Mouse (Mus musculus): ENCODE data around the gene Tspan4. TPM values are rescaled to one million over a fixed set of nuclear protein-coding genes. Genes with fewer than 3 reads are reported as not detected.

Gene Tspan4
- polyA plus RNA-seq, 2 experiments = 32.1 to 43.0 TPM

- peak overlapping the region; percentile 65 to 88 for H3K4me3 ChIP-seq (ENCODE audit: insufficient read depth in 1 of 2, low read depth in 2 of 2, low read length in 2 of 2)
- no peak for ATAC-seq (ENCODE audit: insufficient read depth)
- no peak for DNase-seq (ENCODE audit: low read depth in 3 of 3, low spot score in 3 of 3)
- peak overlapping the region; percentile 95 for H3K4me2 ChIP-seq (ENCODE audit: low read depth)
- WGBS (ENCODE audit: insufficient replicate concordance) = 5% methylated on average over 5 of the region's 5 CpGs
- no peaks in the 10 kb centered on the region for H3K9me3 ChIP-seq (ENCODE audit: control insufficient read depth, low read length)
- peaks cover 32 to 41% of the 10 kb centered on the region in 2 experiments for H3K4me1 ChIP-seq (replicated peaks; ENCODE audit: control insufficient read depth in 2 of 2, insufficient read depth in 2 of 2, low read length in 1 of 2)
- no peaks in the 10 kb centered on the region for H3K27me3 ChIP-seq (ENCODE audit: control insufficient read depth, insufficient read depth, low read length)
- H3K9ac ChIP-seq (replicated peaks) = peak overlapping the region; percentile 82
- H3K27ac ChIP-seq = no peak overlapping the region; the same call in 1 of the 2 replicates
- TF ChIP-seq CTCF (IDR thresholded peaks at IDR 0.05; ENCODE audit: low read depth) (no peak), EP300 (IDR thresholded peaks at IDR 0.05; ENCODE audit: low read depth) (no peak)
- H3K36me3 ChIP-seq (replicated peaks; ENCODE audit: control insufficient read depth, insufficient read depth, low read depth) = peaks cover 9% of the 10 kb centered on the region
These were observed 880 bp upstream of the Tspan4 start for GRCm38 (mm10) chr7:141474160-141474559.

GRCm38 (mm10) chr7:141475805-141476158 lies 742 bp downstream of the Tspan4 start:
- peak overlapping the region; percentile 65 to 88 for H3K4me3 ChIP-seq (ENCODE audit: insufficient read depth in 1 of 2, low read depth in 2 of 2, low read length in 2 of 2)
- H3K27ac ChIP-seq = peak overlapping the region; percentile 55
- H3K9me3 ChIP-seq (ENCODE audit: control insufficient read depth, low read length) = no peaks in the 10 kb centered on the region
- H3K4me1 ChIP-seq (replicated peaks; ENCODE audit: control insufficient read depth in 2 of 2, insufficient read depth in 2 of 2, low read length in 1 of 2) = peaks cover 32 to 38% of the 10 kb centered on the region in 2 experiments
- H3K4me2 ChIP-seq (ENCODE audit: low read depth) = peak overlapping the region; percentile 95
- peak overlapping the region; percentile 82 for H3K9ac ChIP-seq (replicated peaks)
- ATAC-seq (ENCODE audit: insufficient read depth) = no peak
- H3K27me3 ChIP-seq (ENCODE audit: control insufficient read depth, insufficient read depth, low read length) = no peaks in the 10 kb centered on the region
- H3K36me3 ChIP-seq (replicated peaks; ENCODE audit: control insufficient read depth, insufficient read depth, low read depth) = peaks cover 9% of the 10 kb centered on the region
- no peak for DNase-seq (ENCODE audit: low read depth in 3 of 3, low spot score in 3 of 3)
- under 1% methylated on average over 12 of the region's 12 CpGs for WGBS (ENCODE audit: insufficient replicate concordance)
- TF ChIP-seq EP300 (IDR thresholded peaks at IDR 0.05; ENCODE audit: low read depth) (no peak), CTCF (IDR thresholded peaks at IDR 0.05; ENCODE audit: low read depth) (no peak)

- H3K4me1 ChIP-seq (replicated peaks; ENCODE audit: control insufficient read depth in 2 of 2, insufficient read depth in 2 of 2, low read length in 1 of 2) = peaks cover 36 to 43% of the 10 kb centered on the region in 2 experiments
- under 1% methylated on average over 17 of the region's 17 CpGs for WGBS (ENCODE audit: insufficient replicate concordance)
- TF ChIP-seq EP300 (IDR thresholded peaks at IDR 0.05; ENCODE audit: low read depth) (peak; percentile 30; the same call in 1 of the 2 replicates), CTCF (IDR thresholded peaks at IDR 0.05; ENCODE audit: low read depth) (peak; percentile 53)
These were observed 1.4 kb downstream of the Tspan4 start for GRCm38 (mm10) chr7:141476226-141476980.

GRCm38 (mm10) chr7:141476981-141477370 lies 1.9 kb downstream of the Tspan4 start:
- Histone ChIP-seq H3K9ac (replicated peaks) (peak overlapping the region; percentile 5; the same call in 1 of the 2 replicates), H3K27me3 (ENCODE audit: control insufficient read depth, insufficient read depth, low read length) (peaks cover 10% of the 10 kb centered on the region), H3K9me3 (ENCODE audit: control insufficient read depth, low read length) (no peaks in the 10 kb centered on the region), H3K4me1 (replicated peaks; ENCODE audit: control insufficient read depth in 2 of 2, insufficient read depth in 2 of 2, low read length in 1 of 2) (peaks cover 36 to 43% of the 10 kb centered on the region in 2 experiments), H3K4me2 (ENCODE audit: low read depth) (peak overlapping the region; percentile 95), H3K27ac (peak overlapping the region; percentile 46), H3K36me3 (replicated peaks; ENCODE audit: control insufficient read depth, insufficient read depth, low read depth) (peaks cover 9% of the 10 kb centered on the region), H3K4me3 (ENCODE audit: insufficient read depth in 1 of 2, low read depth in 2 of 2, low read length in 2 of 2) (peak overlapping the region; percentile 65 to 88)
- WGBS (ENCODE audit: insufficient replicate concordance) = 4% methylated on average over 7 of the region's 7 CpGs
- peak; percentile 9; the same call in 1 of the 2 replicates for ATAC-seq (ENCODE audit: insufficient read depth)
- TF ChIP-seq CTCF (IDR thresholded peaks at IDR 0.05; ENCODE audit: low read depth) (peak; percentile 48), EP300 (IDR thresholded peaks at IDR 0.05; ENCODE audit: low read depth) (no peak)
- DNase-seq (ENCODE audit: low read depth in 3 of 3, low spot score in 3 of 3) = no peak

More at GRCm38 (mm10) chr7:141476226-141476980, 1.4 kb downstream of the Tspan4 start:
- Histone ChIP-seq H3K9ac (replicated peaks) (peak overlapping the region; percentile 82), H3K27me3 (ENCODE audit: control insufficient read depth, insufficient read depth, low read length) (peaks cover 5% of the 10 kb centered on the region), H3K9me3 (ENCODE audit: control insufficient read depth, low read length) (no peaks in the 10 kb centered on the region), H3K4me3 (ENCODE audit: insufficient read depth in 1 of 2, low read depth in 2 of 2, low read length in 2 of 2) (peak overlapping the region; percentile 65 to 88), H3K27ac (peak overlapping the region; percentile 60), H3K4me2 (ENCODE audit: low read depth) (peak overlapping the region; percentile 95), H3K36me3 (replicated peaks; ENCODE audit: control insufficient read depth, insufficient read depth, low read depth) (peaks cover 9% of the 10 kb centered on the region)
- peak; percentile 32 for ATAC-seq (ENCODE audit: insufficient read depth)
- peak in 1 of 3 experiments; percentile 45 for DNase-seq (ENCODE audit: low read depth in 3 of 3, low spot score in 3 of 3)

- no peak overlapping the region for H3K9ac ChIP-seq (replicated peaks)
- ATAC-seq (ENCODE audit: insufficient read depth) = no peak
- H3K4me2 ChIP-seq (ENCODE audit: low read depth) = peak overlapping the region; percentile 95
- no peak for DNase-seq (ENCODE audit: low read depth in 3 of 3, low spot score in 3 of 3)
- peak overlapping the region; percentile 46 for H3K27ac ChIP-seq
- 13% methylated on average over 4 of the region's 4 CpGs for WGBS (ENCODE audit: insufficient replicate concordance)
- H3K9me3 ChIP-seq (ENCODE audit: control insufficient read depth, low read length) = no peaks in the 10 kb centered on the region
- peaks cover 18% of the 10 kb centered on the region for H3K27me3 ChIP-seq (ENCODE audit: control insufficient read depth, insufficient read depth, low read length)
- peaks cover 2% of the 10 kb centered on the region; the same call in 1 of the 2 replicates for H3K36me3 ChIP-seq (replicated peaks; ENCODE audit: control insufficient read depth, insufficient read depth, low read depth)
- H3K4me1 ChIP-seq (replicated peaks; ENCODE audit: control insufficient read depth in 2 of 2, insufficient read depth in 2 of 2, low read length in 1 of 2) = peaks cover 36 to 43% of the 10 kb centered on the region in 2 experiments
- TF ChIP-seq EP300 (IDR thresholded peaks at IDR 0.05; ENCODE audit: low read depth) (no peak), CTCF (IDR thresholded peaks at IDR 0.05; ENCODE audit: low read depth) (no peak)
- no peak overlapping the region for H3K4me3 ChIP-seq (ENCODE audit: insufficient read depth in 1 of 2, low read depth in 2 of 2, low read length in 2 of 2)
These were observed 2.7 kb downstream of the Tspan4 start for GRCm38 (mm10) chr7:141477578-141478269.

Data from liver, embryonic 14.5 days (tissue).